Mouse (Mus musculus): ENCODE data around the gene Elmo1.

GRCm38 (mm10) chr13:20279889-20280288, 189.5 kb downstream of the Elmo1 start:
- no peak for TF ChIP-seq CTCF (IDR thresholded peaks at IDR 0.05; ENCODE audit: insufficient read depth, low read depth, low read length)
- TF ChIP-seq POLR2A (IDR thresholded peaks at IDR 0.05; ENCODE audit: insufficient read depth, low read depth, low read length) = no peak

All from olfactory bulb, adult 2 months (tissue).